Mouse (Mus musculus): ENCODE measurements around the gene Snn.
"Not testable (repeated sequence)": the region's sequence is repeated elsewhere in the genome, so short reads cannot be mapped to it uniquely, and the experiment has no call there.

Gene Snn

DNA sequence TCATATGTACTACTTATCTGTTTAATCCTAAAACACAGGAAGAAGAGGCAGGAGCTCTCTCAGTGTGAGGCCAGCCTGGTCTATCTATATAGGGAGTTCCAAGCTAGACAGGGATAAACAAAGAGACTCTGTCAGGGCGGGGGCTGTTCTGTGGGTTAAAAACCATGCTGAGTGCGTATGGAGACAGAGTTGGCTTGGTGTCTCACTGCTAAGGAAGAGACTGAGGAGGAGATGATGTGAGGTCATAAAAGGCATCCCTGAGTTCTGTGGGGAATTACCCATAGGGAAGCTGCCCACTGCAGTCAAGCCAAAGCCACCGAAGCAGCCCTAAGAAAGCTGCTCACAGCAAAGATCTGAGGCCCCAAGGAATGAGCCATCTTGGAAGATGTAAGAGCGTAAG is at the start of gene Snn:
TSS of gene Snn (plus strand) at position 301 of the 400 bp plus-strand sequence.
- no peak for DNase-seq (ENCODE audit: low read depth, low spot score)

DNA sequence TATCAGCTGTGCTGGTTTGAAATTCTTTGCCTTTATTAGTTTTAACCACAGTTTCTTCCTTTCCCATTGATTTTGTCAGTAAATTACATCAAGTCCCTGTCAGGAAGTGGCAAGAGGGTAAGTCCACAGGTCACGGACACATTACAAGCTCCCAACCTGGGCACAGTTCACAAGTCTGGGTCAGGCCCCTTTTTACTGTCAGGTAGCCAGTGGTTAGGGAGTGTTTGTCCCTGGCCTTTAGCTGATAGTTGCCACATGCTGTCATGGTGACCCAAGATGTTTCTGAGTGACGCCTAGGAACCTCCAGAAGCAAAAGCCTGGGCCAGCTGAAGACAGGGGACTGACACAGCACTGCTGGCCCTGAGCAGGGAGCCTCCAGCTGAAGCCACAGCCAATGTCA is 49.5 kb upstream of the Snn start:
- no peak for DNase-seq (ENCODE audit: low read depth, low spot score)

- DNase-seq (ENCODE audit: low read depth, low spot score) = no peak
These were observed 48.8 kb upstream of the Snn start for GRCm38 (mm10) chr16:11011939-11012338.

GRCm38 (mm10) chr16:11012571-11013463 is 47.9 kb upstream of the Snn start:
- DNase-seq (ENCODE audit: low read depth, low spot score) = no peak

- DNase-seq (ENCODE audit: low read depth, low spot score) = not testable (repeated sequence)
These were observed 47.1 kb upstream of the Snn start for GRCm38 (mm10) chr16:11013464-11014147.

GRCm38 (mm10) chr16:11014407-11014806 is 46.3 kb upstream of the Snn start:
- no peak for DNase-seq (ENCODE audit: low read depth, low spot score)

DNA sequence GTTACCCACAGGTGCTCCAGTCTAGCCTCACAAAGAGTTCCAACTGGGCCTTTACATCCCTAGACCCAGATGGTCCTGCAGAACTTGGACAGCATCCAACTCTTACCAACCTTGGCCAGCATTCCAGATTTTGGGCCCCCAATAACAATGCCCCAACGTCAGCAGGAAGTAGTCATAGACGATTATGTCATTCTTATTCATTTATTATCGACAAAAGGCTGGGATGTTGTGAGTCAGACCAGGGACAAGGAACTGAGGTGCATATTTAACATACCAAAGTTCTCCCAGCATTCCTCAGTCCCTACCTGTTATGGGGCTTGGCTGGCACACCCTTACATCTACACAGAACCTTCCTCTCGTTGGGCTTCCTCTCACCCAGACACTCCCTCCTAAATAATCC is 44.4 kb upstream of the Snn start:
- DNase-seq (ENCODE audit: low read depth, low spot score) = no peak

- no peak for DNase-seq (ENCODE audit: low read depth, low spot score)
These were observed 42.7 kb upstream of the Snn start for GRCm38 (mm10) chr16:11017807-11018595.

DNA sequence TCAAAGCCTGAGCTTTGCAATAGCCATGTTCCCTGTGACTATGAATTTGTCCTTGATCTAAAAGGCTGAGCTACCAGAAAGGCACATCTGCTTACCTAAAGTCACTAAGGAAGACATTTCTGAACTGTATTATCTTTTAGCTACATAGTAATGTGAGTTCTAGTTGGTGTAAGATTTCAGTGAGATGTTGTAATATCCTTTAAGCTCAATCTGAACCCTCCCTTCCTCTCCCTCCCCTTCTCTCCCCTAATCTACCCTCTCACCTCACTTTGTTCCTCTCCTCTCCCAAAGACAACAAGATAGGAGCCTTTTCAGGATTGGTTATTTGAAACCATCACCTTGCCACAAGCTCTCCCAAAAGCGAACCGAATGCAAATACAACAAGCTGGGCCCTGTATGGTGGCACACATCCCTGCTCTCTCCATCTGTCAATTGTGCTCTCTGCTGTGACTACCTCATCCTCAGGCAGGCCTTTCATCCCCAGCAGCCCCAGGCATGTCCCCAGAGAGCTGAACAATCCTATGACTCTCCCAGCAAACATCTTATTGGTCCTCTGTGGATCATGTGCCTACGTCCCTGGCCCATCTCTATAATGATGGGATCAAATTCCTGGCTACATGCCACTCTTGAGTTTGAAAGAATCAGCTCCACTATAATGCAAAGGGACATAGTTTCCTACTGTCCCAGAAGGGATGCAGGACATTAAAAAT is 39.2 kb upstream of the Snn start:
- DNase-seq (ENCODE audit: low read depth, low spot score) = no peak

DNA sequence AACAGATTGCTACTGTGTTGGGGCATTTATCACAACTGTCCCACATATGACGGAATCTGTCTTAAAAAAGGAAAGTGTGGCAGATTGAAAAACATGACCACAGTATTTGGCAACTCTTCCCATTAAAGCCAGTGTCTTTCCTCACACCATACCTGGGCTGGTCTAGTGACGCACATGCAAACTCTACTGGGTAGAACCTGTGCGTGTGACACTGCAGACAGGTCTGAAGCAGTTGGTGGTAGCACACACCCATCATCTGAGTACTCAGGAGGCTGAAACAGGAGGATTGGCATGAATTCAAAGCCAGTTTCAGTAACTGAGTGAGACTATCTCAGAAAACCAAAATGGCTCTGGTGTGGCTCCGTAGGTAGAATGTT is 38.6 kb upstream of the Snn start:
- DNase-seq (ENCODE audit: low read depth, low spot score) = no peak

DNA sequence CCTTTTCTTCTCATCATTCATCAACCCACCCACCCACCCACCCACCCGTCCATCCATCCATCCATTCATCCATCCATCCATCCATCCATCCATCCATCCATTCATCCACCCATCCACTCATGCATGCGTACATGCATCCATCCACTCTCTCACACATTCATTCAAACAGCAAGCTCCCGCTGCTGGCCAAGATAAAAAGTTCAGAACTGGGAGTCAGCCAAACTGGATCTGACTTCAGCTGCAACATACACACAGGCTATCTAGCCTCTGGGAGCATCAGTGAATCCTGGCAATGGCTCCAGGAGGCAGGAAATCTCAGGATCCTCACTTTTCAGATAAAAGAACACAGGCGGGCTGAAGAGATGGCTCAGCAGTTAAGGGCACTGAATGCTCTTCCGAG is 37.1 kb upstream of the Snn start:
- DNase-seq (ENCODE audit: low read depth, low spot score) = no peak

GRCm38 (mm10) chr16:11024841-11025240 is 35.9 kb upstream of the Snn start:
- DNase-seq (ENCODE audit: low read depth, low spot score) = no peak

DNA sequence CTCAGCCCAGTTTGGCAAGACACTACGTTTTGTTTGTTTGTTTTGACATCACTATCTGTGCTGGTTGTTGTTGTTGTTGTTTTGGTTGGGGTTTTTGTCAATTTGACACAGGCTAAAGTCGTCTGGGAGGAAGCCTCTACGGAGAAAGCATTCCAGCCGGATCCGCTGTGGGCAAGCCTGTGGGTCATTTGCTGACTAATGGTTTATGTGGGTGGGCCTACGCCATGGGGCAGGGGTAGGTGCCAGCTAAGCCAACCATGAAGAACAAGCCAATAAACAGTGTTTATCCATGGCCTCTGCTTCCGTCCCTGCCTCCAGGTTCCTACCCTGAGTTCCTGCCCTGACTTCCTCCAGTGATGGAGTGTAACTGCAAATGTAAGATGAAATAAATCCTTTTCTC is 32.5 kb upstream of the Snn start:
- no peak for DNase-seq (ENCODE audit: low read depth, low spot score)

GRCm38 (mm10) chr16:11030844-11031243 is 29.9 kb upstream of the Snn start:
- no peak for DNase-seq (ENCODE audit: low read depth, low spot score)

DNA sequence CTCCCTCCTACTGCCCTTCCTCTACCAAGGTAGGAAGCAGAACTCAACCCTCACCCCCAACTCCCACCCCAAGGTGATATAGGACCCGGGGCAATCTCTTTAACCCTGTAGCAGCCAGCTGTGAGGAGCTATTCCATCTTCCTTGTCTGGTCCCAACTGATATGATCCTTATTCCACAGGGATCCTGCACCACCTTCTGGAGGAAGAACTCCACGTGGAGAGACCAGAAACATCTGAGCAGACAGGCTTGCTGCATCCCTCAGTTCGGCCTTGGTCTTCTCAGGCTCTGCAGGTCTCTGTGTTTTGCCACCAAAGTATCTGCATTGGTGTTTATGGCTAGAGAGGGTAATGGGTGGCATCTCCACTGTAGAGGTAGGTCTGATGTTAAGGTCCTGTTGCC is 29.4 kb upstream of the Snn start:
- no peak for DNase-seq (ENCODE audit: low read depth, low spot score)

DNA sequence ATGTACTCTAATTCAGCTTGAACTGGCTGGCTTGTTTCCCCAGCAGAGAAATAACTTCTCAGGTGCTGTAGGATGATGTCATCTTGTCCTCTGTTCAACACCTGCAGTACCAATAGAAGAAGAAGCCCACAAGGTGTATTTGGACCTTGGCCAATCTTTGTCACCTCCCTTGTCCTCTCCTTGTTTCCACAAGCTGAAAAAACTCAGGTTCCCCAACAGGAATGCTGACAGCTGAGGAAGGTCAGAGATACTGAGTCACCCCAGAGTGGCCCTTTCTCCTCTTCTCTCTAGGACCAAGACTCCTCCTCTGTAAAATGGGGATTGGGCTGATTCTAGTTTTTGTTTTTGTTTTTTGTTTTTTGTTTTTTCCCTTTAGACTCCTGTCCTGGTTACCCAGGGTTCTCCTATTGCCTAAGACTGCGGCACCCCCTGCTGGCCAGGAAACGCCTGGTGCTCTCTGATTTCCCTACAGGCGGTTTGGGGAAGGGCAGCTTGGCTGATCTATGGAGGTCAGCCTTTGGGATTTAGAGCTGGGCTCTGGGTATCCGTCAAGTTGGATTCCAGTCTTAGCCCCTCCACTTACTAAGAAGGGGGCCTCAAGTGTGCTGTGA is 26.4 kb upstream of the Snn start:
- no peak for DNase-seq (ENCODE audit: low read depth, low spot score)

DNA sequence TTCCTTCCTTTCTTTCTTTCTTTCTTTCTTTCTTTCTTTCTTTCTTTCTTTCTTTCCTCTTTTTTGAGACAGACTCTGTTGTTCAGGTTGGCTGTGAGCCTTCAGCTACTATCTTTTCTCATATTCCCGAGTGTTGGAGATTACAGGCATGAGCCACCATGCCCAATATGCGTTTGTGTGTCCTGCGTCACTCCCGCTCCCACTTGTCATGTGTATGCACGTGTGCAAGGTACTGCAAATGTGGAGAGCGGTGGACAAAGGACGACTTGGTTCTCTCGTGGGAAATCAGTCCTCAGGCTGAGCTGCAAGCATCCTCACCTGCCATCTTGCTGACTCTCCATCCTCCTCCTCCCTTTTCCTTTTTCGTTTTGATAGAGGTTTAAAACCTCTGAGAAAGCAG is 25.5 kb upstream of the Snn start:
- no peak for DNase-seq (ENCODE audit: low read depth, low spot score)

GRCm38 (mm10) chr16:11035790-11036431 is 24.8 kb upstream of the Snn start:
- no peak for DNase-seq (ENCODE audit: low read depth, low spot score)

GRCm38 (mm10) chr16:11040603-11041002 is 20.1 kb upstream of the Snn start:
- no peak for DNase-seq (ENCODE audit: low read depth, low spot score)

DNA sequence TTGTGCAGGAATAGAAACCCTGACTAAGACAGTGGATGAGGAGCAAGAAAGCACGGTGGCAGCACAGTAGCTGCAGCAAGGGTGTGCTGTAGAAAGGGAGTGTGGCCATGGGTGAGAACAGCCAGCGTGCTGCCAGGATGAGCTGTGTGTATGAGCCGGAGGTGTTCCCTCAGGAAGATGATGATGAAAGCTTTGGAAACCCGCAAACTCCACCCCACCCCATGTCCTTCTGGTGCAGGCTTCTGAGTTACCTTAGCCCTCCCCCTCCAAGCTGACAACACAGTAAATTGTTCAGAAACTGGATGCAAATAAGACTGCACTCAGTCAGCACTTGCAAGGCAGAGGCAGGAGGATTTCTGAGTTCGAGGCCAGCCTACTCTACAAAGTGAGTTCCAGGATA is 17.5 kb upstream of the Snn start:
- DNase-seq (ENCODE audit: low read depth, low spot score) = no peak

DNA sequence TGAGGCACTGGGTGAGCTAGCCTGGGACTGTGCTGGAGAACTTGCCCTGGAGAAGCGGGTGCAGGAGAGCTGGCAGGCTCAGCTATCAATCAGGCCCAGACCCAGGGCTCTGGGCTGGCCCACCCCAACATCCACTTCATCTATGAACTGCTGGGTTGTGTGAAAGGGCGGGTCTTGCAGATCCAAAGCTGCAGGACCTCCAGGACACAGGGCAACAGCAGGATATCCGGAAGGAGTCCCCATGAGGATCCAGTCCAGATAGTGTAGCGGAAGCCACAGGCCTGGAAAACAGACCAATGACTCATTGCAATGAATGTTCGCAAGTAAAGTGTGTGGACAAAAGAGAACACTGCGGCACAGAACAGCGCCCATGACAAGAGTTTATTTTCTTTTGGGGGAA is 14.3 kb upstream of the Snn start:
- no peak for DNase-seq (ENCODE audit: low read depth, low spot score)

Data from brain, embryonic 18.5 days (tissue).